Mouse (Mus musculus) heart, postnatal 0 days (tissue): ENCODE measurements around the gene Tle3. TPM values are rescaled to one million over a fixed set of nuclear protein-coding genes. Genes with fewer than 3 reads are reported as not detected.

Experiments used
- ATAC-seq: fragments of 200-750 bp; cut with Nextera tagmentation; 2 replicates; pipeline ENCODE4 v1.8.0; 2017; ENCODE audit warnings: low read depth, moderate number of reproducible peaks, moderate library complexity; ENCODE audit not compliant: insufficient read depth
- DNase-seq: peaks from one replicate; pipeline ENCODE4 v3.0.0-alpha.2; 2016; ENCODE audit warnings: low spot score
- H3K27ac ChIP-seq: fragments of 300-500 bp; sonication (generic); 2 replicates; pipeline ENCODE4 v1.5.1; 2014; ENCODE audit warnings: low read depth, mild to moderate bottlenecking
- H3K27me3 ChIP-seq: fragments of 300-500 bp; sonication (generic); 2 replicates; pipeline ENCODE4 v1.6.1; 2014; ENCODE audit warnings: low read length, mixed read lengths; ENCODE audit not compliant: control insufficient read depth, insufficient read depth
- H3K36me3 ChIP-seq: fragments of 300-500 bp; sonication (generic); replicated peaks from 2 replicates; pipeline ENCODE4 v1.6.1; 2014; ENCODE audit warnings: low read length, mixed read lengths; ENCODE audit not compliant: control insufficient read depth, insufficient read depth
- H3K4me1 ChIP-seq: fragments of 300-500 bp; sonication (generic); 2 replicates; pipeline ENCODE4 v1.6.1; 2014; ENCODE audit warnings: antibody characterized with exemption; ENCODE audit not compliant: control insufficient read depth, insufficient read depth
- H3K4me2 ChIP-seq: fragments of 300-500 bp; sonication (generic); 2 replicates; pipeline ENCODE4 v1.6.1; 2014; ENCODE audit warnings: low read depth, mild to moderate bottlenecking, low read length, moderate library complexity
- H3K4me3 ChIP-seq: fragments of 300-500 bp; sonication (generic); 2 replicates; pipeline ENCODE4 v1.5.1; 2014; ENCODE audit warnings: low read depth, low read length
- H3K9ac ChIP-seq: fragments of 300-500 bp; sonication (generic); replicated peaks from 2 replicates; pipeline ENCODE4 v1.6.1; 2014; ENCODE audit warnings: low read depth, low read length, mixed read lengths
- H3K9me3 ChIP-seq: fragments of 300-500 bp; sonication (generic); replicated peaks from 2 replicates; pipeline ENCODE4 v1.6.1; 2016; ENCODE audit warnings: low read length; ENCODE audit not compliant: control insufficient read depth
- CTCF ChIP-seq: IDR thresholded peaks from 2 replicates; pipeline ENCODE4 v1.5.1; 2016; ENCODE audit warnings: antibody characterized with exemption, control low read depth, low read depth
- EP300 ChIP-seq: IDR thresholded peaks from 2 replicates; pipeline ENCODE4 v1.6.1; 2016; ENCODE audit warnings: antibody characterized with exemption, low read depth
- WGBS: fragments of 180-500 bp; shearing (Covaris S2); extraction: QIAGEN DNeasy Blood & Tissue Kit; methylation state at CpG from one replicate; pipeline ENCODE4 v1.1.7; 2014; 5-methylcytosine and 5-hydroxymethylcytosine counted together
- polyA plus RNA-seq: library from polyadenylated mRNA; unstranded; fragments of >200 nt; fragmentation: Nextera tagmentation; extraction: Ambion mirVana; gene quantifications from 2 replicates; pipeline ENCODE4 v1.2.1, GENCODE M21; 2015
- total RNA-seq: library from RNA; depleted of rRNA; stranded (reverse); fragments of >200 nt; gene quantifications from 2 replicates; pipeline ENCODE4 v1.2.3, GENCODE M21; 2014; ENCODE audit warnings: low replicate concordance

The Tle3 gene
- total and polyA plus RNA-seq, 2 experiments from 2014 or later: 4.9 to 22.8 TPM

- Histone ChIP-seq H3K9ac (peak overlapping the region; percentile 86), H3K27me3 (peaks cover 80% of the 10 kb centered on the region), H3K9me3 (no peaks in the 10 kb centered on the region), H3K36me3 (no peaks in the 10 kb centered on the region; the same call in 1 of the 2 replicates), H3K4me1 (peaks cover 17% of the 10 kb centered on the region; the same call in 1 of the 2 replicates), H3K4me3 (peak overlapping the region; percentile 73), H3K4me2 (peak overlapping the region; percentile 78), H3K27ac (peak overlapping the region; percentile 89)
- TF ChIP-seq CTCF (no peak), EP300 (no peak)
- WGBS: 2% methylated on average over 51 of the region's 51 CpGs
- ATAC-seq (no peak), DNase-seq (no peak)
These were observed 2.1 kb downstream of the Tle3 start for GRCm38 (mm10) chr9:61373942-61374900.

- Histone ChIP-seq H3K4me1 (peaks cover 15% of the 10 kb centered on the region), H3K27me3 (peaks cover 81% of the 10 kb centered on the region), H3K4me3 (peak overlapping the region; percentile 73), H3K9me3 (no peaks in the 10 kb centered on the region), H3K4me2 (peak overlapping the region; percentile 78), H3K27ac (no peak overlapping the region), H3K9ac (no peak overlapping the region), H3K36me3 (no peaks in the 10 kb centered on the region; the same call in 1 of the 2 replicates)
- ATAC-seq (no peak), DNase-seq (no peak)
- 44% methylated on average over 5 of the region's 5 CpGs for WGBS
- TF ChIP-seq EP300 (no peak), CTCF (no peak)
These were observed 2.8 kb downstream of the Tle3 start for GRCm38 (mm10) chr9:61375002-61375401.

DNA sequence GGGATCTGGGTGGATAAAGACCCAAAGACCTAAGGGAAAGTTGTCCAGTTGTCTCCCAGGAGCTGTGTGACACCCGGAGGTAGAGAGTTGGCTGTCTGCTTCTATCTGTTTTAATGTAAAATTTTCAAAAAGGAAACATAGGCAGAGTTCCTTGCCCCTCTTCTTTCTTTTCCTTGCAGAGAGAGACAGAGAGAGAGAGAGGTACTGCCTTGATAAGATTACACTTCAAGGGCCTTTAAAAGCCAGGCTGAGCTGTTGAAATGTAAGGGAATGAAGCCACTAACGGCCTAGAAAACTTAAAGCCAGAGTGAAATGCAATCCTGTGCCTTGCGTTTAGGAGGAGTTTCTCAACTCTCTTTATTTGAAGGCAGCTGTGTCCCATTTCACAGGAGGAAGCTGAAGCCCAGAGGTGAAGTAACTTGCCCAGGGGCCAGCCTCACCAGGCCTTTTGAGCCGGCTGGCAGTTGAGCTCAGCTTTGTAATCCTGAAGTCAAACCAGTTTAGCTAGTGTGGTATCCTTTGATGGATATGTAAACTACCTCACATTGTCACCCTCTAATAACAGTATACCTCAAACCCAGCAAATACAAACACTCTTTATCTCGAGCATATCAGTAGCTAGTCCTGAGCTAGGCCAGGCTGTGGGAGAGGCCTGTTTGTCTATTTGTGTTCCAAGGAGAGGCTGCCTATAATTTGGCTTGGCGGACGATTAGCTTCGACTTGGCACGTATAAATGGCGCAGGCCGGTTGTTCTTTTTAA is 3.8 kb downstream of the Tle3 start:
- no peak overlapping the region for H3K4me2 ChIP-seq
- TF ChIP-seq CTCF: no peak
- TF ChIP-seq EP300: no peak
- WGBS: 67% methylated on average over 11 of the region's 11 CpGs
- ATAC-seq (no peak), DNase-seq (no peak)
- H3K27me3 ChIP-seq: peaks cover 86% of the 10 kb centered on the region
- no peaks in the 10 kb centered on the region for H3K9me3 ChIP-seq
- no peaks in the 10 kb centered on the region; the same call in 1 of the 2 replicates for H3K36me3 ChIP-seq
- peaks cover 22% of the 10 kb centered on the region for H3K4me1 ChIP-seq
- no peak overlapping the region for H3K9ac ChIP-seq
- no peak overlapping the region for H3K27ac ChIP-seq
- H3K4me3 ChIP-seq: no peak overlapping the region

- H3K4me1 ChIP-seq: peaks cover 25% of the 10 kb centered on the region
- no peak overlapping the region for H3K9ac ChIP-seq
- peaks cover 90% of the 10 kb centered on the region for H3K27me3 ChIP-seq
- H3K4me3 ChIP-seq: no peak overlapping the region
- no peaks in the 10 kb centered on the region for H3K9me3 ChIP-seq
- WGBS: 67% methylated on average over 3 of the region's 3 CpGs
- no peaks in the 10 kb centered on the region; the same call in 1 of the 2 replicates for H3K36me3 ChIP-seq
- DNase-seq: no peak
- ATAC-seq: no peak
- TF ChIP-seq CTCF: no peak
- no peak for TF ChIP-seq EP300
- no peak overlapping the region for H3K4me2 ChIP-seq
- H3K27ac ChIP-seq: no peak overlapping the region
These were observed 4.5 kb downstream of the Tle3 start for GRCm38 (mm10) chr9:61376650-61377049.

GRCm38 (mm10) chr9:61377706-61378479 is 5.7 kb downstream of the Tle3 start:
- DNase-seq (no peak), ATAC-seq (no peak)
- peaks cover 23% of the 10 kb centered on the region for H3K4me1 ChIP-seq
- H3K9ac ChIP-seq: no peak overlapping the region
- H3K27ac ChIP-seq: no peak overlapping the region
- no peak for TF ChIP-seq EP300
- TF ChIP-seq CTCF: no peak
- no peak overlapping the region for H3K4me2 ChIP-seq
- peaks cover 96% of the 10 kb centered on the region for H3K27me3 ChIP-seq
- no peaks in the 10 kb centered on the region for H3K9me3 ChIP-seq
- 46% methylated on average over 9 of the region's 9 CpGs for WGBS
- H3K4me3 ChIP-seq: no peak overlapping the region
- no peaks in the 10 kb centered on the region; the same call in 1 of the 2 replicates for H3K36me3 ChIP-seq
